Mouse (Mus musculus) erythroblast, embryonic 14.5 days (primary cell): ENCODE results near the gene Nwd2. TPM values are rescaled to one million over a fixed set of nuclear protein-coding genes. Genes with fewer than 3 reads are reported as not detected.

ENCODE experiments used
- H3K27me3 ChIP-seq: 2 replicates; pipeline ENCODE4 v1.6.1; 2012; ENCODE audit warnings: inconsistent platforms; ENCODE audit not compliant: control insufficient read depth
- H3K36me3 ChIP-seq: 2 replicates; pipeline ENCODE4 v1.6.1; 2012; ENCODE audit warnings: mild to moderate bottlenecking, inconsistent platforms; ENCODE audit not compliant: control insufficient read depth
- H3K4me1 ChIP-seq: 2 replicates; pipeline ENCODE4 v1.6.1; 2012; ENCODE audit warnings: inconsistent platforms; ENCODE audit not compliant: control insufficient read depth
- H3K4me3 ChIP-seq: replicated peaks from 2 replicates; pipeline ENCODE3; 2012; ENCODE audit warnings: moderate library complexity, mild to moderate bottlenecking, inconsistent platforms
- H3K9me3 ChIP-seq: 2 replicates; pipeline ENCODE4 v1.6.1; 2012; ENCODE audit warnings: low read length, inconsistent platforms, mixed read lengths; ENCODE audit not compliant: control insufficient read depth
- GATA1 ChIP-seq: IDR thresholded peaks from 2 replicates; pipeline ENCODE4 v1.6.1; 2012; ENCODE audit warnings: low read length, inconsistent platforms, mixed read lengths
- TAL1 ChIP-seq: IDR thresholded peaks from 3 replicates; pipeline ENCODE4 v1.6.1; 2012; ENCODE audit warnings: low read length, inconsistent platforms, mixed read lengths
- polyA plus RNA-seq: library from polyadenylated mRNA; stranded (reverse); fragments of >175 nt; gene quantifications from 2 replicates; pipeline ENCODE4 v1.2.3, GENCODE M21; 2012

The Nwd2 gene
- polyA plus RNA-seq, 1 experiment, result not detected

DNA sequence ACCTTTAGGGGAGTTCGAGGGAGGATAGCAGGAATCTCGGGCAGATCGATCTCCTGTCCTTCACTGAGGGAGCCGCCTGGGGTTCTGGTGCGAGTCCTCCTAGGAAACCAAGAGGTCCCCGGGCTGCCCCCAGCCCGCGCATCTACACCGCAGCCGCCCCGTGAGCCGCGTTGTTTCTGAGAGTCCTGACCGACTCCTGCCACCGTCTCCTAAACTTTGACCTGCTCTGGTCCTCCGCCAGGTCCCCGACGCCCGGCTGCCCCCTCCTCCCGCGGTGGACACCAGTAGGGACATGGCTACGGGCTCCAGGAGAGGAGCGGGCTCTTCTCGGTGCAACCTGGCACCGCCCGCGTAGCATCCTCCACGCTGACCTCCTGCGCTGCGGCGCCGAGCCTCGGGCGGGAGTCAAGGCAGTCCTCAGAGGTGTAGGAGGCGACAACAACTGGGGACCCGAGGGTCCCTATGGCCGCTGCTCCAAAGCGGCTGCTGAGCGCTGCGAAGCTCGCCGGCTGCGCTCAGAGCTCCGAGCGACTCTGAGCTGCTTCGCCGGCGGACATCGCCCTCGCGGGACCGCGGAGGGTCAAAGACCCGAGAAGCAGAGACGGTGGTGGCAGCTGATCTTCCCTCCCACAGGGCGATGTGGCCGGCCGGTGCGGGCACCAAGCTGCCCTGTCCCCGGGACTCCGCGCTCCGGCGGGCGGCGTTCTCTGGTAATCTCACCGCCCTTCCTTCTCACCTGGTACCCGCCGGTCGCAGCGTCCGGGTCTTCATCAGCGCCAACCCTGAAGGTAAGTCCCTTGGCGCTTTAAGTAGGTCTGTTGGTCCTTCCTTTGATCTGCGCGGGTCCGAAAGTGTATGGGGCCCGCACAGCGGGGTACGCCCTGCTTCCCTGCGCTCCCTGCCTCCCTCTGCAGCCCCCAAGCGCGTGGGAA is 897 bp downstream of the Nwd2 start:
- Histone ChIP-seq H3K4me1 (no peaks in the 10 kb centered on the region), H3K27me3 (peaks cover 39% of the 10 kb centered on the region), H3K9me3 (peaks cover 4% of the 10 kb centered on the region; the same call in 1 of the 2 replicates), H3K4me3 (no peak overlapping the region), H3K36me3 (no peaks in the 10 kb centered on the region)
- TF ChIP-seq GATA1, result no peak
- no peak for TF ChIP-seq TAL1

- no peak overlapping the region for H3K4me3 ChIP-seq
- peaks cover 4% of the 10 kb centered on the region; the same call in 1 of the 2 replicates for H3K9me3 ChIP-seq
- no peaks in the 10 kb centered on the region for H3K4me1 ChIP-seq
- H3K36me3 ChIP-seq, result no peaks in the 10 kb centered on the region
- peaks cover 39% of the 10 kb centered on the region for H3K27me3 ChIP-seq
- TF ChIP-seq GATA1 (no peak), TAL1 (no peak)
Observed at GRCm38 (mm10) chr5:63651813-63652212, 2.9 kb downstream of the Nwd2 start.

DNA sequence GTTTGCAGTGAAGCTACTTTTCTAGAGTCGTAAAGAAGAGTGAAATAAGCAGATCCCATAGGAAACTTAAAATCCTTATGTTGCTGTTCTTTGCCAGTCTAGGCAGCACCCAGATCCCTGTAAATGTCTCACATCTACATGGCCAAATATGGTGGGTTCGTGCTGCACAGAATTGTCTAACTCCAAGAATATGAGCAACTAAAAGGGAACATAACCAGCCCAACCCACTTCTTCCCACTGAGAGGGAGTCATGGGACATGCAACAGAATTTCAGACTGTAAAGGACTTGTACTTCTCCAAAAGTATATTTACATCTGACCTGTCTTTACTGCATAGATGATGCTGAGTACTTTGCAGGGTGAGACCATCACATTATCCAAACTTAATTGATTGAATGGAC is 3.8 kb downstream of the Nwd2 start:
- H3K27me3 ChIP-seq, result peaks cover 39% of the 10 kb centered on the region
- no peaks in the 10 kb centered on the region for H3K4me1 ChIP-seq
- no peak overlapping the region for H3K4me3 ChIP-seq
- no peaks in the 10 kb centered on the region for H3K36me3 ChIP-seq
- no peak for TF ChIP-seq GATA1
- no peak for TF ChIP-seq TAL1
- H3K9me3 ChIP-seq, result peaks cover 4% of the 10 kb centered on the region; the same call in 1 of the 2 replicates

- Histone ChIP-seq H3K9me3 (peaks cover 5% of the 10 kb centered on the region), H3K27me3 (no peaks in the 10 kb centered on the region), H3K36me3 (no peaks in the 10 kb centered on the region), H3K4me1 (no peaks in the 10 kb centered on the region), H3K4me3 (no peak overlapping the region)
- no peak for TF ChIP-seq TAL1
- no peak for TF ChIP-seq GATA1
Observed at GRCm38 (mm10) chr5:63666884-63667283, 18.0 kb downstream of the Nwd2 start.

GRCm38 (mm10) chr5:63675934-63676333 is 27.0 kb downstream of the Nwd2 start:
- Histone ChIP-seq H3K27me3 (no peaks in the 10 kb centered on the region), H3K4me1 (no peaks in the 10 kb centered on the region), H3K4me3 (no peak overlapping the region), H3K9me3 (peaks cover 2% of the 10 kb centered on the region; the same call in 1 of the 2 replicates), H3K36me3 (no peaks in the 10 kb centered on the region)
- no peak for TF ChIP-seq TAL1
- no peak for TF ChIP-seq GATA1

DNA sequence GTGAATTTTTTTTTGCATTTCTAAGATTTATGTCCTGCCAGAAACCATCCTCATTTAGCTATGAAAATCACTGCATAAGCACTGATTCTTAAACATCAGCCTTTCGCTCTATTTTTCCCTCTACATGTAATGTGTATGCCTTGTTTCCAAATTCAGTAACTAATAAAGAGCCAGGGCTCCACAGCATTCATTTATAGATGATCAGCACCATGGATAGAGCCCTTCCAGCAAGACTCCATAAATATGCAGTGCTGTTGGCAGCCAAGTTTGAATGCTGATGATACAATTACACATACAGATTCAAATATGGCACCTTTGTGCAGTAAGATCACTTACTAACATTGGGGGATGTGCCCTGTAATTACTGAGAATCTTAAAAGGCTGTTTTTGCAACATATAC is 40.2 kb downstream of the Nwd2 start:
- Histone ChIP-seq H3K36me3 (no peaks in the 10 kb centered on the region), H3K27me3 (no peaks in the 10 kb centered on the region), H3K9me3 (0 out of 2 replicates have a peak, but pooled peaks cover 2% of the 10 kb centered on the region), H3K4me1 (no peaks in the 10 kb centered on the region), H3K4me3 (no peak overlapping the region)
- no peak for TF ChIP-seq GATA1
- no peak for TF ChIP-seq TAL1

GRCm38 (mm10) chr5:63696784-63697183 is 47.9 kb downstream of the Nwd2 start:
- Histone ChIP-seq H3K27me3 (no peaks in the 10 kb centered on the region), H3K9me3 (peaks cover 4% of the 10 kb centered on the region), H3K36me3 (no peaks in the 10 kb centered on the region), H3K4me3 (no peak overlapping the region), H3K4me1 (no peaks in the 10 kb centered on the region)
- TF ChIP-seq GATA1 (no peak), TAL1 (no peak)

DNA sequence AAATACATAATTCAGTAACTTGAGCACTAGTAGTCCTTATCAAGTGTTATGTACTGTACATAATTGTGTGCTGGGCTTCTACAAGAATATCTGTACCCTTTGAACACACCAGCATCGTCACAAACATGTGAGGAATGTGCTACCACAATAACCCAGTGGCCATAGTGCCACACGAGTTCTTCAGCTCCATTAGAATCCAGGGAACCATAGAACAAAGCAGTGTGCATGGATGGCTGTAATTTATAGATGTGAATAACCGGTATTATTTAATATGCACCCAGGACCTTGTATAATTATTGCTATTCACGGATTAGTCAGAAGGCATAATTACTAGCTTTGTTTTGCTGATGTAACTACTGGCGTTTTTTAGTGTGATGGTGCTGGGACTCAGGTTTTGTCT is 48.3 kb downstream of the Nwd2 start:
- H3K4me1 ChIP-seq, result no peaks in the 10 kb centered on the region
- H3K4me3 ChIP-seq, result no peak overlapping the region
- H3K36me3 ChIP-seq, result no peaks in the 10 kb centered on the region
- TF ChIP-seq GATA1 (no peak), TAL1 (no peak)
- H3K9me3 ChIP-seq, result peaks cover 4% of the 10 kb centered on the region
- no peaks in the 10 kb centered on the region for H3K27me3 ChIP-seq

GRCm38 (mm10) chr5:63728955-63729354 is 80.1 kb downstream of the Nwd2 start:
- H3K4me3 ChIP-seq, result no peak overlapping the region
- no peaks in the 10 kb centered on the region for H3K27me3 ChIP-seq
- TF ChIP-seq TAL1 (no peak), GATA1 (no peak)
- no peaks in the 10 kb centered on the region for H3K36me3 ChIP-seq
- no peaks in the 10 kb centered on the region for H3K4me1 ChIP-seq
- peaks cover 10% of the 10 kb centered on the region for H3K9me3 ChIP-seq

GRCm38 (mm10) chr5:63735521-63735920 is 86.6 kb downstream of the Nwd2 start:
- Histone ChIP-seq H3K4me1 (no peaks in the 10 kb centered on the region), H3K27me3 (no peaks in the 10 kb centered on the region), H3K9me3 (peaks cover 2% of the 10 kb centered on the region; the same call in 1 of the 2 replicates), H3K36me3 (no peaks in the 10 kb centered on the region), H3K4me3 (no peak overlapping the region)
- TF ChIP-seq TAL1 (no peak), GATA1 (no peak)
